Mouse (Mus musculus): Measurements from ENCODE around the gene Defb36.

Gene Defb36

DNA sequence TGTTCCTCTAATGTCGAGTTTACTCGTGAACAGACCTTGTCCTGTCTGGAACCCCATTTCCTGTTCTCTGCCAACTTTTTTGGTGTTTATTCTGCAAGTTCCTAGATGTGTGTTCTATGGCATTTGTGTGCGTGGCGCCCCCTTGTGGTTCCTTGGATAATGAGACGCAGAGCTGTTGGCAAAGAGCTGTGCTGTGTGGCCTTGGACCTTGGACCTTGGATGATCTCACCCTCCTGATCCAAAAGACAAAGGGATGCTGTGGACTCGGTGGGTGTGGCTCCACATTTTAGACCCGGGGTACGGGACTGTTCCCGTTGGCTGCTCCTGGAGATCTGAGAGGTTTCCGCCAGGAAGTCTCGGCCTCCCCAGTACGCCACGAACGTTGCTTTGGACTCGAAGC is at the start of gene Defb36:
Defb36 (plus strand) TSS at position 271 of the 400 bp plus-strand sequence.
- in situ Hi-C loops (cut with MseI, MboI): no loop called here

- in situ Hi-C loops (cut with MseI, MboI): no loop called here
These were observed 47.5 kb upstream of the Defb36 start for GRCm38 (mm10) chr2:152556655-152557054.

DNA sequence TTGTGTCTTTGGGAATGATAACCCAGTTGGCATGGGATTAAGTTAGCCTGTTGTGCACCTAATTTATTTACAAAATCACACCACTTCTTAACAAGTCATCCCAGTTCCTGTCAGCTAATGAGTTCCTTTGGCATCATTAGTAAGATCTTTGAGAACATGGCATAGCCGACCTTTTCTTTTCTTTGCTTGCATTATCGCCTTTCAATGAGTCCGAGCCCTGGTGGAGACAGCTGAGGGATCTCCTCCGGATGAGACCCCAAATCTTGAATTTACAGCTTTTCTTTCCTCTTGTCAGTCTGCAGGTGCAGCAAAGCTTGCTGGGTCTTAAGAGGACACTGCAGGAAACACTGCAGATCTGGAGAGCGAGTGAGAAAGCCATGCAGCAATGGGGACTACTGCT is 35.1 kb upstream of the Defb36 start, which contains the start of gene Gm17416:
Gm17416 (plus strand) TSS at position 301 of the 400 bp plus-strand sequence.
- in situ Hi-C loops (cut with MseI, MboI): no loop called here

DNA sequence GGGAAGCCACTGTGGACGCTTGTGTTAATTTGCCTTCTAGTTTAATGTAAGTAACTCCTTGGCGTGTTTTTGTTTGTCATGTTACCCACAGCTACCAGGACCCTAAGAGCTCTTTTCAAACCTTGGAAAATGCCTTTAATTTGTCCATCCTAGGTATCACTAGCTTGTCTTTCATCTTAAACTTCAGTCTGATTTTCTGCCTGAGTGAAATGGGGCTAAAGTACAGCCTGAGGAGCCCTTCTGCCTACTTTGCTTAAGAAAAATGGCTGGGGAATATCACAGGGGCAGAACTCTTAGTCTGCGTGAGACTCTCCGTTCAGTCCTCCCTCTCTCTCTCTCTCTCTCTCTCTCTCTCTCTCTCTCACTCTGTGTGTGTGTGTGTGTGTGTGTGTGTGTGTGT is 34.2 kb upstream of the Defb36 start:
- in situ Hi-C loops (cut with MseI, MboI): no loop called here

DNA sequence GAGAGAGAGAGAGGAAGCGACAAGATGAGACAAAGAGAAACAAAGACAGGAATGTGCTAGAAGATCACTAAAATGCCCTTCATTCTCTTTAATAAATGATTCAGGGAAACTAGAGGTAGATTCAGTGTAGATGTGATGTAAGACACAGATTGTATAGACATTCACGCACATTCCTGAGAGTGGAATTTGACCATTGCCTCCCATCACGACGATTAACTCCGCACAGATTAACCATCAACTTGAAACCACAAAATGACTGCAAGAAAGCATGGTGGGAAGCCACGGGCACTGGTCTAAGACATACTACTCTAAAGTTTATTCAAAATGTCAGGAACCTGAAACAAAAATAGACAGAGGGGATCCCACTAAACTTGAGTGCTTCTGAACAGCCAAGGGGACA is 33.8 kb upstream of the Defb36 start:
- in situ Hi-C loops (cut with MseI, MboI): no loop called here

GRCm38 (mm10) chr2:152572114-152572794 is 31.9 kb upstream of the Defb36 start, which contains the start of gene Defb21:
Defb21 (plus strand) TSS chr2:152572744.
- in situ Hi-C loops (cut with MseI, MboI): no loop called here

GRCm38 (mm10) chr2:152573484-152573883 is 30.6 kb upstream of the Defb36 start:
- in situ Hi-C loops (cut with MseI, MboI): no loop called here

DNA sequence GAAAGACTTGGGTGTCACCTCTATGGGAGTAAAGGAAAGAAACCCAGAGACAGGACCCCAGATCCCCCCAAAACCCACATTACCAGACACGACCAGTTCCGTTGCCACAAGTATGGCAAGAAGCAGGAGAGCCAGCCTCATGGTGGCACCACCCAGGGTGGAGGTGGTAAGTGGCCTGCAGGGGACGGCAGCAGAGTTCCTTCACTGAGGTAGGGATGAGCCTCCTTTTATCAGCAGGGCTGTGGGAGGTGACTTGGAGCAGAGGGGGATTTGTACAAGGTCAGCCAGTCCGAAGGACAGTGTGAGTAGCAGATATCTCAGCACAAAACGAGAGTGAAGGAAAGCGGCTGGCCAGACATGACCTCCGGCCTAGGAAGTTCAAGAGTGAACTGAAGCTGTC is 24.0 kb upstream of the Defb36 start, which contains the start of gene Defb19:
Defb19 (minus strand) TSS at position 206 of the 400 bp plus-strand sequence.
- in situ Hi-C loops (cut with MseI, MboI): no loop called here

GRCm38 (mm10) chr2:152580612-152581011 is 23.5 kb upstream of the Defb36 start:
- in situ Hi-C loops (cut with MseI, MboI): no loop called here

- in situ Hi-C loops (cut with MseI, MboI): no loop called here
These were observed 17.1 kb upstream of the Defb36 start for GRCm38 (mm10) chr2:152586926-152587560.

- in situ Hi-C loops (cut with MseI, MboI): no loop called here
These were observed 15.7 kb upstream of the Defb36 start for GRCm38 (mm10) chr2:152588450-152588849.

DNA sequence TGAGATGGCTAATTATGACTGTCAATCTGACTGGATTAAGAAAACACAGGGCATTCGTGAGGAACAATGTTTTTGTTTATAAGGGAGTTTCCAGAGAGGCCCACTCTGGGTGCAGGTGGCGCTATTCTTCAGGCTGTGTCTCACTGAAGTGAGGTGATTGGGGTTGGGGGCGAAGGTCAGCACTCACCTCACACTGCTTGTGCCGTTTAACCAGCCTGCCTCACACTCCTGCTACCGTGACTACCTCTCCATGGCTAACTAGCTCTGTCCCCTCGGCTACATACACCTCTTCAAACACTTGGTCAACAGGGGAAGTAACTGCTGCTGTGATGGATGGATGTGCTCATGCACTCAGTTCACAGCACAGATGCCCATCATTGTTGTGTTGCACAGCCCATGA is 15.1 kb upstream of the Defb36 start:
- in situ Hi-C loops (cut with MseI, MboI): no loop called here

- in situ Hi-C loops (cut with MseI, MboI): no loop called here
These were observed 4.8 kb upstream of the Defb36 start, which contains the start of gene Defb45 for GRCm38 (mm10) chr2:152599299-152599698. Defb45 (minus strand) TSS chr2:152599399.

- in situ Hi-C loops (cut with MseI, MboI): no loop called here
These were observed 4.1 kb upstream of the Defb36 start for GRCm38 (mm10) chr2:152600076-152600475.

DNA sequence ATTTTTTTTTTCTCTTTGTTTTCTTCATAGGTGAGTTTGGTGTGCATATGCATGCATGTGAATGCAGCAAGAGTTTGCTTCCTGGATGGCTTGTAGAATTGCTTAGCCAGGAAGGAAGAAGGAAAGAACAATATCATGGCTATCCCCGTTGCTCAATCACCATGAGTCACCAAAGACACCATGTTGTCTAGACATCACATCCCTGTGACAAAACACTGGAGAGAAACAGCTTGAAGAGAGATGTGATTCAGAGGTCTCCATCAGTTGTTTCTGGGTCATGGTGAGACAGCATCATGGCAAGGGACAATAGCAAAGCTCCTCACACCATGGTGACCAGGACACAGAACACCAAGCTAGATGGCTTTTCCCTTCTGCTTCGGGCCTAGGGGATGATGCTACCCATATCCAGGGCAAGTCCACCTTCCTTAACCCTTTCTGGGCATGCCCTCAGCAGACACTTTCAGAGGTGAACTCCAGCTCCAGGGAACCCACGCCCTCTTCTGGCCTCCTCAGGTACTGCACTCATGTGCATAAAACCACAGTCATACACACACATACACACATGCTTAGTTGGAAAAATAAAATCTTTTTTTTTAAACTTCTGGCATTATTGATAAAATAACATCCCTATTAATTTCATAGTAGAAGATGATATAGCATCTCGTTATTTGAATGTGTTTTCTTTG is 2.7 kb upstream of the Defb36 start:
- in situ Hi-C loops (cut with MseI, MboI): no loop called here

GRCm38 (mm10) chr2:152607746-152608145 is 3.6 kb downstream of the Defb36 start:
- in situ Hi-C loops (cut with MseI, MboI): no loop called here

DNA sequence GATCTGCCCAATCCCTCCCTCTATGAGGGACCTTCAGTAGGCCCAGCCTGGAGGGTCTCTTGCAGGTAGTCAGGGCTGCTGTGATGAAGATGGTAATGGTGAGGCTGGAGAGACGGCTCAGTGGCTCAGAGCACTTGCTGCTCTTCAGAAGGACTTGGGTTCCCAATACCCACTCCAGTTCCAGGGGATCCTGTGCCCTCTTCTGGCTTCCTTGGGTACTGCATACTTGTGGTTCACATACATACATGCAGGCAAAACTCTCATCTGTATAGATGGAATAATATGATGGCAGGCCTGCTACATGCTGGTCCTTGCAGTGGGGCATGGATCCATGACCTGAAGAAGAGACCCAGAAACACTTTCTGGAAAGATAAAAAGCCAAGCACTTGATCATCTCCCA is 4.6 kb downstream of the Defb36 start:
- in situ Hi-C loops (cut with MseI, MboI): no loop called here

- in situ Hi-C loops (cut with MseI, MboI): no loop called here
These were observed 8.1 kb downstream of the Defb36 start for GRCm38 (mm10) chr2:152612193-152612592.

GRCm38 (mm10) chr2:152615563-152615962 is 11.4 kb downstream of the Defb36 start:
- in situ Hi-C loops (cut with MseI, MboI): loop anchor here (5.0 kb wide), 1 partner anchor 42 kb away; no protein-coding TSS in a partner anchor

GRCm38 (mm10) chr2:152616470-152616869 is 12.3 kb downstream of the Defb36 start:
- in situ Hi-C loops (cut with MseI, MboI): loop anchor here (5.0 kb wide), 1 partner anchor 41 kb away; no protein-coding TSS in a partner anchor

DNA sequence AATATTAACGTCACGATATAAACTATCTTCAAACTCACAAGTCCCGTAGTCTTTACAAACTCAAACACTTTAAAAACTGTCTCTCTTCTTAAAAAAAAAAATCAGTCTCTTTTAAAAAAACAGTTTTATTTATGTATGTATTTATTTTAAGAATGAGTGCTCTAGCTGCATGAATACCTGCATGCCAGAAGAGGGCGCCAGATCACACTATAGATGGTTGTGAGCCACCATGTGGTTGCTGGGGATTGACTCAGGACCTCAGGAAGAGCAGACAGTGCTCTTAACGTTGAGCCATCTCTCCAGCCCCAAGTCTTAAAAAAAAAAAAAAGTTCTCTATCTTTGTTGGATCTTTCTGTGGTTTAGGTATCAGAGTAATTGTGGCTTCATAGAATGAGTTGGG is 13.2 kb downstream of the Defb36 start:
- in situ Hi-C loops (cut with MseI, MboI): loop anchor here (5.0 kb wide), 1 partner anchor 40 kb away; no protein-coding TSS in a partner anchor

All from mouse trophoblast stem cell (cell line).